Mouse (Mus musculus): ENCODE measurements around the gene Zbtb20. TPM values are rescaled to one million over a fixed set of nuclear protein-coding genes. Genes with fewer than 3 reads are reported as not detected.
A peak's percentile ranks its signal among the peaks of the same experiment; 100 is the strongest.

Zbtb20 gene
- total and polyA plus RNA-seq, 2 experiments from 2014 or later, result 25.2 to 38.0 TPM

GRCm38 (mm10) chr16:43578351-43578750, 702.7 kb downstream of the Zbtb20 start:
- Histone ChIP-seq H3K4me1 (ENCODE audit: insufficient read depth, low read length) (peaks cover 4% of the 10 kb centered on the region; the same call in 1 of the 2 replicates), H3K27ac (ENCODE audit: low read depth, low read length) (no peak overlapping the region), H3K9ac (replicated peaks; ENCODE audit: low read length, poor library complexity, severe bottlenecking) (no peak overlapping the region), H3K9me3 (ENCODE audit: low read length) (no peaks in the 10 kb centered on the region), H3K36me3 (ENCODE audit: insufficient read depth, low read length) (no peaks in the 10 kb centered on the region), H3K4me3 (ENCODE audit: low read depth, low read length) (no peak overlapping the region), H3K4me2 (ENCODE audit: low read depth, low read length, poor library complexity, severe bottlenecking) (no peak overlapping the region), H3K27me3 (ENCODE audit: insufficient read depth, low read length) (no peaks in the 10 kb centered on the region)
- ATAC-seq (ENCODE audit: low FRiP score), result no peak
- no peak for DNase-seq (ENCODE audit: low spot score)
- no peak for TF ChIP-seq CTCF (IDR thresholded peaks at IDR 0.05)
- 41% methylated on average over 5 of the region's 5 CpGs for WGBS

GRCm38 (mm10) chr16:43579111-43579510, 703.4 kb downstream of the Zbtb20 start:
- ATAC-seq (ENCODE audit: low FRiP score) (no peak), DNase-seq (ENCODE audit: low spot score) (no peak)
- H3K9ac ChIP-seq (replicated peaks; ENCODE audit: low read length, poor library complexity, severe bottlenecking), result 0 out of 2 replicates have a peak overlapping the region, but pooled peaks have one; percentile 8
- no peak overlapping the region for H3K4me3 ChIP-seq (ENCODE audit: low read depth, low read length)
- H3K4me2 ChIP-seq (ENCODE audit: low read depth, low read length, poor library complexity, severe bottlenecking), result no peak overlapping the region
- peaks cover 4% of the 10 kb centered on the region; the same call in 1 of the 2 replicates for H3K4me1 ChIP-seq (ENCODE audit: insufficient read depth, low read length)
- no peak for TF ChIP-seq CTCF (IDR thresholded peaks at IDR 0.05)
- H3K9me3 ChIP-seq (ENCODE audit: low read length), result no peaks in the 10 kb centered on the region
- no peaks in the 10 kb centered on the region for H3K36me3 ChIP-seq (ENCODE audit: insufficient read depth, low read length)
- no peak overlapping the region for H3K27ac ChIP-seq (ENCODE audit: low read depth, low read length)
- H3K27me3 ChIP-seq (ENCODE audit: insufficient read depth, low read length), result no peaks in the 10 kb centered on the region
- 87% methylated on average over 4 of the region's 4 CpGs for WGBS

- Histone ChIP-seq H3K27ac (ENCODE audit: low read depth, low read length) (no peak overlapping the region), H3K27me3 (ENCODE audit: insufficient read depth, low read length) (no peaks in the 10 kb centered on the region), H3K9me3 (ENCODE audit: low read length) (no peaks in the 10 kb centered on the region), H3K4me3 (ENCODE audit: low read depth, low read length) (no peak overlapping the region), H3K4me2 (ENCODE audit: low read depth, low read length, poor library complexity, severe bottlenecking) (no peak overlapping the region), H3K9ac (replicated peaks; ENCODE audit: low read length, poor library complexity, severe bottlenecking) (no peak overlapping the region), H3K4me1 (ENCODE audit: insufficient read depth, low read length) (peaks cover 4% of the 10 kb centered on the region; the same call in 1 of the 2 replicates), H3K36me3 (ENCODE audit: insufficient read depth, low read length) (no peaks in the 10 kb centered on the region)
- DNase-seq (ENCODE audit: low spot score), result no peak
- no peak for TF ChIP-seq CTCF (IDR thresholded peaks at IDR 0.05)
- WGBS, result 96% methylated on average over 6 of the region's 6 CpGs
- no peak for ATAC-seq (ENCODE audit: low FRiP score)
These were observed 704.7 kb downstream of the Zbtb20 start for GRCm38 (mm10) chr16:43580321-43580822.

- TF ChIP-seq CTCF (IDR thresholded peaks at IDR 0.05), result no peak
- Histone ChIP-seq H3K9me3 (ENCODE audit: low read length) (no peaks in the 10 kb centered on the region), H3K27ac (ENCODE audit: low read depth, low read length) (no peak overlapping the region), H3K4me3 (ENCODE audit: low read depth, low read length) (no peak overlapping the region), H3K27me3 (ENCODE audit: insufficient read depth, low read length) (no peaks in the 10 kb centered on the region), H3K36me3 (ENCODE audit: insufficient read depth, low read length) (no peaks in the 10 kb centered on the region), H3K4me1 (ENCODE audit: insufficient read depth, low read length) (no peaks in the 10 kb centered on the region), H3K9ac (replicated peaks; ENCODE audit: low read length, poor library complexity, severe bottlenecking) (no peak overlapping the region), H3K4me2 (ENCODE audit: low read depth, low read length, poor library complexity, severe bottlenecking) (no peak overlapping the region)
- 69% methylated on average over 4 of the region's 4 CpGs for WGBS
- no peak for DNase-seq (ENCODE audit: low spot score)
- ATAC-seq (ENCODE audit: low FRiP score), result no peak
These were observed 705.9 kb downstream of the Zbtb20 start for GRCm38 (mm10) chr16:43581551-43581950.

- WGBS, result 91% methylated on average over 4 of the region's 4 CpGs
- H3K27ac ChIP-seq (ENCODE audit: low read depth, low read length), result no peak overlapping the region
- no peak for DNase-seq (ENCODE audit: low spot score)
- TF ChIP-seq CTCF (IDR thresholded peaks at IDR 0.05), result no peak
- no peak for ATAC-seq (ENCODE audit: low FRiP score)
- H3K4me1 ChIP-seq (ENCODE audit: insufficient read depth, low read length), result no peaks in the 10 kb centered on the region
- H3K36me3 ChIP-seq (ENCODE audit: insufficient read depth, low read length), result no peaks in the 10 kb centered on the region
- H3K27me3 ChIP-seq (ENCODE audit: insufficient read depth, low read length), result no peaks in the 10 kb centered on the region
- H3K9me3 ChIP-seq (ENCODE audit: low read length), result no peaks in the 10 kb centered on the region
- no peak overlapping the region for H3K4me3 ChIP-seq (ENCODE audit: low read depth, low read length)
- H3K9ac ChIP-seq (replicated peaks; ENCODE audit: low read length, poor library complexity, severe bottlenecking), result no peak overlapping the region
- no peak overlapping the region for H3K4me2 ChIP-seq (ENCODE audit: low read depth, low read length, poor library complexity, severe bottlenecking)
These were observed 711.3 kb downstream of the Zbtb20 start for GRCm38 (mm10) chr16:43586859-43587429.

GRCm38 (mm10) chr16:43590704-43591493, 715.2 kb downstream of the Zbtb20 start:
- no peak for TF ChIP-seq CTCF (IDR thresholded peaks at IDR 0.05)
- no peak overlapping the region for H3K27ac ChIP-seq (ENCODE audit: low read depth, low read length)
- no peaks in the 10 kb centered on the region for H3K9me3 ChIP-seq (ENCODE audit: low read length)
- H3K9ac ChIP-seq (replicated peaks; ENCODE audit: low read length, poor library complexity, severe bottlenecking), result no peak overlapping the region
- H3K27me3 ChIP-seq (ENCODE audit: insufficient read depth, low read length), result no peaks in the 10 kb centered on the region
- DNase-seq (ENCODE audit: low spot score) (no peak), ATAC-seq (ENCODE audit: low FRiP score) (no peak)
- no peaks in the 10 kb centered on the region for H3K36me3 ChIP-seq (ENCODE audit: insufficient read depth, low read length)
- no peak overlapping the region for H3K4me3 ChIP-seq (ENCODE audit: low read depth, low read length)
- no peak overlapping the region for H3K4me2 ChIP-seq (ENCODE audit: low read depth, low read length, poor library complexity, severe bottlenecking)
- WGBS, result 72% methylated on average over 7 of the region's 7 CpGs
- no peaks in the 10 kb centered on the region for H3K4me1 ChIP-seq (ENCODE audit: insufficient read depth, low read length)
